Mouse (Mus musculus): ENCODE data around the gene Comtd1.

The Comtd1 gene

DNA sequence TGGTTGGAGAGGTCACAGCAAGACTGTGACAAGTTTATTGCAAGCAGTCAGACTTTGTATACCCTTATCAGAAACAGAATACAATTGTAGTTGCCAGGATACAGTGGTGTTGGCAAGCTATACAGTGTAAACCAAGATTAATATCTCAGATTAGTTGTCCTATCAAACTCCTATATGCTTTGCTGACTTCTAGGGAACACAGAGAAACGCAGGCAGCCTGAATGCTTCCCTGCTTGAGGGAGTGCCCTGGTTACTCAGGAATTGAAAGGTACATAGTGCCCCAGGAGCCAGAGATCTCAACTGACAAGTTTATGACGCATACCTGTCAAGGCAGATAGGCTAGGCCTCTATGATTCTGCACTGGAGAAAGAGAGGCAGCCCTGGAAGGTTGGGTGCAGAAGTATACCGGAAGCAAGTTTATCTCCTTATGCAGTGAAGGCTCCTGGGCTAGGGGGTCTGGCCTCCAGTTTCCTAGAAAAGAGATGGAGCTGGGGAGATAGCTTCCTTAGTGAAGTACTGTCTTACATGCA lies 42.1 kb downstream of the Comtd1 start:
- DNase-seq (ENCODE audit: low read depth, low spot score): no peak

DNA sequence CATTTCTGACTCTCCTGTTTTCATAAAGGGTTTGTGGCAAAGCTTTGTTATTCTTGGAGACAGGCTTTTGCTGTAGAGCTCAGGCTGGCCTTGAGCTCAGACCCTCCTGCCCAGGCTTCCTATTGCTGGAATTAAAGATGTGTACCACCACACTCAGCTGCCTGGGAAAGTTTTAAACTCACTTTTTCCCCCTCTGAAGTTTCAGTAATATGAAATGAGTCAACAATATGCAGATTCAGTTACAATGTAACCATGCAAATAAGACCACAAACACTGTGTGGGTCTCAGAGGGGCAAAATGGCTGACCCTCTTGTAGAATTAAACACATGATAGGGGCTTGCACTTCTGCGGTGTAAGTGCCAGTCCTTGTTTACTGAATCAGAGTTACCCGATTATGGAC lies 42.6 kb downstream of the Comtd1 start:
- no peak for DNase-seq (ENCODE audit: low read depth, low spot score)

DNA sequence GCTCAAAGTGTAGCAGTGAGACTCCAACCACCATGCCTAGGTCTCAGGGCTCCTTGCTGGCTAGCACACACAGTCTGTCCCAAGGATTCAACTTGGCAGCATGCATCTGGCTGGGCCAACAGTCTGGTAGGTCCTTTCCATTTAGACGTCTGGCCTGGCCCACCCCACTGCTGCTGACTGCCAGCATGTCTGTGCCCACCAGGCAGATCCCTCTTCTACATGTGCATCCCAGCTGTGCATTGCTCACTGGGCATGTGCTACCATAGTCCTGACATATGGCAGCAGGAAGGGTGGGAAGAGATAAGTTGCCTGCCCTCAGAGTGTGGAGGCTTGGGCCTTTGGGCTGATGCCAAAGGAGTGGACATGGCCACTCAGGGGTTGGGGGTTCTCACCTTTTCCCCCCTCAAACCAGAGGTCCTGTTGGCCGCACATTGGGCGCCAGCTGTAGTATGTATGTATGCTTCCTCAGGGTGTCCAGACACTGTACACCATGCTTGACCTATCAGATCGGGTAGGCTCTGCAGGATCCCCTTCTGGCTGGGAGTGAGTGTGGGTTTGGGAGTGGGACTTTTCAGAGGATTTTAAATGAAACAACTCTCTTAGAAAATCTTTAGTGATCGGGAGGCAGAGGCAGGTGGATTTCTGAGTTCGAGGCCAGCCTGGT lies 46.1 kb downstream of the Comtd1 start:
- DNase-seq (ENCODE audit: low read depth, low spot score): no peak

DNA sequence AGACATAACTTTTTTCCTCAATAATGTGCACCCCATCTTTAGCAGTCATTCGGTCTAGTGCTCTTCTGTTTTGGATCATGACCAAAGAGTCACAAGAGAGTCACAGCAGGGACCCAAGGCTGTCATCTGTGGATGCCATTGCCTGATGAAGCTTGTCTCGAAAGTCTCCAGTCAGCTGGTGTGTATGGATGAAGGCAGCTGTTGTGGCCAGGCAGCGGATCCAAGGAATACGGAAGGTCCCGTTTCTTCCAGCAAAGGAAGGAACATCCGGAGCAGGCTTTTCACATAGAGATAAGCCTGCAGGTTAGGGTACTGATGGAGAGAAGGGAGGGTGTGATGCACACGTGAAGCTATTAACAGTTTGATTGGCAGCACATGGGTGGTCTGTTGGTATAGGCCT lies 47.2 kb downstream of the Comtd1 start:
- no peak for DNase-seq (ENCODE audit: low read depth, low spot score)

DNA sequence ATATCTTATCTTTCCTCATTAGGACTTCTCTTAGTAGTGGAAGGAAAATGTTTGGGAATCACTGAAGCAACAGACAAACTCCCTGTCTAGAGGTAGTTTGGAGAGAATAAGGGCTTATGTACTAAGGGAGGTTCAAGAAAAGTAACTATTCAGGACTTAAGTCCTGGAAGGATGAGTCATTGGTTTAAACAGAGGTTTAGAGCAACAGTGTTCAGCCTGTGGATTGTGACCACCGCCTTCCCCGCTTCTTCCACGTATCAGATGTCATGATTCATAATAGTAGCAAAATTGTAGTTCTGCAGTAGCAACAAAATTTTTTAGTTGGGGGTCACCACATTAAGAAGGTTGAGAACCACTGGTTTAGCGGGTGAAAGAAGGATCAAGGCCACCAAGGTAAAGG lies 48.1 kb downstream of the Comtd1 start:
- DNase-seq (ENCODE audit: low read depth, low spot score): no peak
